Mouse (Mus musculus): Measurements from ENCODE around the gene Ccdc120. TPM values are rescaled to one million over a fixed set of nuclear protein-coding genes. Genes with fewer than 3 reads are reported as not detected.
A peak's percentile ranks its signal among the peaks of the same experiment; 100 is the strongest.
"Not testable (repeated sequence)": the region's sequence is repeated elsewhere in the genome, so short reads cannot be mapped to it uniquely, and the experiment has no call there.

Gene Ccdc120
- total RNA-seq, 2 experiments from 2014 or later = not detected

DNA sequence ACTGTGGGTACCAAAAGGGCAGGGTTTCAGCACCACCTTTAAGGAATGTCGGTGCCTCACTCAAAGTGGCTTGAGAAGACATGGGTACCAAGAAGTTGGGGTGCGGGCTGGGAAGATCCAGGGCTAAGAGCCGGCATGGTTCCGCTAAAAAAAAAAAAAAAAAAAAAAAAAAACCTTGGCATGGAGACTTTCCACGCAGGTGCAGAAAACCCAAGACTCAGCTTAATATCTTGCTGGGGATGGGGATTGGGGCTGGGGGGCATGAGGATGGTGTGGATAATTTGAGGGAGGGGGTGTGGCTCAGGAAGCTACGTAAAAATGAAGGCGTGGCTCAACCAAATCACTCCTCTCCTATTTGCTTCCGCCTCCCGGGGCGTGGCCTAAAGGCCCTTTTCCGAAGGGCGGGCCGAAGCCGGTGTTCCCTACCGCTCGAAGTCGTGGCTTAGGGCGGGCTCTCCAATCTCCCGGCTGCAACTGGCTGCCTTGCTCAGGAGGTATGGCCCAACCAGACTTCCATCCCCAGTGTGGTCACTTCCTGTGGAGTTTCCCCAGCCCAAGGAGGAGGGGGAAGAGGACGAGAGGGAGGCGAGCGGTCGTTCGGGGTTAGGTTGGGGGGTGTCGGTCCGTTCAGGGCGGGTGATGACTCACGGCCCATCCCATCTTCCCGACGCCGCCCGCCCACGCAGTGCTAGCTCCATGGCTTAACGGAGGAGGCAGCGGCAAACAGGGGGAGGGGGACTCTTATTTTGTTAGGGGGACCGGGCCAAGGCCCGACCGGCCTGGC, 11.6 kb upstream of the Ccdc120 start, which contains the start of gene Tfe3:
Tfe3 (plus strand) TSS at position 424 of the 784 bp plus-strand sequence.
- ATAC-seq (ENCODE audit: poor library complexity, severe bottlenecking) = peak; percentile 92

DNA sequence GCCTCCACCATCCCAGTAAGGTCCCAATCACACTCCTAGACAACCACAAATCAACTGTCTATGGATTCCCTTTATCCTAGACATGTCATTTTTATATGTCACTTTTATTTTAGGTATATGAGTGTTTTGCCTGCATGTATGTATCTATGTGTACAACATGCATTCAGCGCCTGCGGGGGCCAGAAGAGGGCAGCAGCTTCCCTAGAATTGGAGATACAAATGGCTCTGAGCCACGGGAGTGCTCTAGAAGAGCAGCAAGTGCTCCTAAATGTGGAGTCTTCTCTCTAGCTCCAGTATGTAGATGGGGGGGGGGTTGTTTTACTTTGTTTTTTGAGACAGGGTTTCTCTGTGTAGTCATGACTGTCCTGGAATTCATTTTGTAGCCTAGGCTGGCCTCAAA, 2.9 kb upstream of the Ccdc120 start:
- peak; percentile 73 for ATAC-seq (ENCODE audit: poor library complexity, severe bottlenecking)

DNA sequence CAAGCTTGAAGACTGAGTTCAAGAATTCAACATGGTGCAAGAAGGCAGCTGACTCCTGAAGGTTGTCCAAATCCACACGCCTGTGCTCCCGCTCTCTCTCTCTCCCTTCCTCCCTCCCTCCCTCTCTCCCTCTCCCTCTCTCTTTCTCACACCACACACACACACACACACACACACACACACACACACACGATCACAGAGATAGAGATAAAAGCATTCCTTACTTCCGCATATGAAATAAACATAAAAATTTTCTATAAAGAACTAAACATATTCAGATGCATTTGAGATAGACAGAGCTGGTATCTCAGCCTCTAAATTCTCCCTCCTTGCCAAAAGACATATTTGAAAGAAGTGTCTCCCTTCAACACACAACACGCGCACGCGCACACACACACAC, 5.3 kb downstream of the Ccdc120 start:
- ATAC-seq (ENCODE audit: poor library complexity, severe bottlenecking) = no peak

DNA sequence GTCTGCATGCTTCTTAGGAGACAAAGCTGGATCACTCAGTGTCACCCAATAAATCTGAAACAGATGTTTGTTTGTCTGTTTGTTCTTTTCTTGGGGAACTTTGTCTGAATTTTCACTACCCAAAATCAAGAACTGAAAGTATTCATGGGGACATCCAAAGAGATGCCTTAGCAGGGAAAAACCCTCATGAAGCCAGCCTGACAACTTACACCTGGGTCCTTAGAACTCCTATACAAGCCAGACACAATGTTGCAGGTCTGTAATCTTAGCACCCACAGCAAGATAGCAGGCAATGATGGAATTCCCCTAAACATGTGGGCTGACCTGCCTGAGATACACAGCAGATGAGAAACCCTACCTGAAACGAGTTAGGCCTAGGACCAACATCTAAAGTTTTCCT, 5.8 kb downstream of the Ccdc120 start:
- ATAC-seq (ENCODE audit: poor library complexity, severe bottlenecking) = no peak

DNA sequence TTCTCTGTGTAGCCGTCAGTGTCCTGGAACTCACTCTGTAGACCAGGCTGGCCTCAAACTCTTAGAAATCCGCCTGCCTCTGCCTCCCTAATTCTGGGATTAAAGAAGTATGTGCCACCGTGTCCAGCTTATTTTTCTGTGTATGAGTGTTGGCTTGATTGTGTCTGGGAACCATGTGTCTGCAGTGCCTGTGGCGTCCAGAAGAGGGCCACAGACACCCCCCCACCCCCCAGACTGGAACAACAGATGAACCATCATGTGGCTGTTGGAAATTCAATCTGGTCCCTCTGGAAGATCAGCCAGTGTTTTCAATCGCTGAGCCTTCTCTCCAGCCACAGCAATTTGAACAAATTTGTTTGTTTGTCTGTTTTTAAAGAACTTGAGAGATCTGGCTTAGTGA, 7.2 kb downstream of the Ccdc120 start:
- ATAC-seq (ENCODE audit: poor library complexity, severe bottlenecking) = no peak

DNA sequence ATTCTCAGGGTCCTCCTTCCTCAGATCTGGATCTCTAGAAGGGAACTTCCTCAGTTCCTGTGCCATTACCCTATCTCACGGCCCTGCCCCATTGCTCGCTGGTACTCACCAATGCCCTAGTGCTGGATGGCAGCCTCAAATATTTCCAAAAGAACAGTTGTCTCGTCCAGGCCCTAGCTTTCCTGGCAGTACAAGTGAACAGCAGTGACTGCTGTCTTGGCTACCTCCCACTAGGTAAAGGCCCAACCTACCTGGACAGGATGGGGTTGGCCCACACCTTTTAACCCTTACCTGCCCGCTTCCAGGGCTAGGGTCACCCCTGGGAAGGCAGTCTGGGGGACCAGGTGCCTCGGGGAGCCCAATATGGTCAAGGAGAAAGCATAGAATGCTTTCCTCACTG, 9.6 kb downstream of the Ccdc120 start:
- ATAC-seq (ENCODE audit: poor library complexity, severe bottlenecking) = no peak

DNA sequence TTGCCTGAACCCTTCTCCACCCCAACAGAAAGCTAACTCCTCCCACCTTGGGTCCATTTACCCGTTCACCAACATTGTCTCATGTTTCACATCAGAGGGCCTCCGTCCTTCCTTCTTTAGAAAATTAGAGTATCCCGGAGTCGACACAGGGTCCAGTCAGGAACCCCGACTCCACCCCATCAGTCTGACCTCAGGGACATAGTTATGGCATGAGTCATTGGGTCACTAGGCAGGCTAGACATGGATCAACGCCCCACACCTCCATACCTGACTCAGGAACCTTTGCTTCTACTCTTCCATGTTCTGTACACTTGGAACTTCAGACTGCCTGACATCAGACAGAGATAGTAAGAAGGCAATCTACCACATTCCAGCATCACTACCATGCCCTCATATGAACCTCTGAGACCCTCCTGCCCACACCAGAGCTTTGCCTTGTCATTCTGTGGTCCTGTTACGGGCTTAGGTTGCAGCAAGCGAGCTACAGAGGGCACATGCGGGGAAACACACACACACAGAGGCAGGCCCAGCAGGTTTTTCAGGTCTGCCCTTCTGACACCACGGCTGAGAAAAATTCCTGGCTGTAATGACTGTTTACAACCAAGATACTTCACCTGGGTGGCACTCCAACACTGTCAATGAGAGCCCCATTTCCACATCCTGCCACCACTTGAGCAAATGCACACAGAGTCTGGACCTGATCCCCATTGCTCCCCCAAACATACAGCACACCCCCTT, 10.5 kb downstream of the Ccdc120 start:
- ATAC-seq (ENCODE audit: poor library complexity, severe bottlenecking) = no peak

DNA sequence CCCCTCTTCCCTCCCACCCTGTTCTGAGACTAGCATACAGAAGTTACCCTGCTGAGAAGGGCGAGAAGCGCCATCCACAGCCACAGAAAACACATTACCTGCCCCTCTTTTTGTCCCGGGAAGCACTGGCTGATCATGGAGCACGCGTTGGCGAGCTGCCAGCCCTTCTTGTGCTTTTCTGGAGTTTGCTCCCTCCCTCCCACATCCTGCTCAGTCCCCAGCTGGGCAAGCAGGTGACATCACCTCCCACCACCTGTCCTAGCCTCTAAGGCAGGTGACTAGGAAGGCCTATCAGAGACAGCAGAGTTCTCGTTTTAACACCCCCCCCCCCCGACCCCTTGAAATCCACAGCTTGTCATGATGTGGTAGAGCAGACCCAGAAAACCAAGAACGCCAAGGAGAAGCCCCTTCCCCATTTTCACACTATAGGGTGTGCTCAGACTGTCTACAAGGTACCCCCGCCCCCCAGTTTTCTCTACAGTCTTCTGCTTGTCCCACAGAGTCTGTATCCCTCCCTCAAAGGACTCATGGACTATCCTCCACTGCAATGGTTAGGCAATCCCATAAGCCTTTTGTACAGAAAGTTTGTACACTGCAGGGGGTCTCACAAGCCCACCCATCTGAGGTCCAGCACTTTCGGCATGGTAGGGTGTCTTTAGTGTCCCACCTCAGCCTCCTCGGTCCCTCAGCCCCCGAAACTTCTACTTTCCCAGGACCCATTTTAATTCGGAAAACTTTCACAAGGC, 11.2 kb downstream of the Ccdc120 start:
- no peak for ATAC-seq (ENCODE audit: poor library complexity, severe bottlenecking)

DNA sequence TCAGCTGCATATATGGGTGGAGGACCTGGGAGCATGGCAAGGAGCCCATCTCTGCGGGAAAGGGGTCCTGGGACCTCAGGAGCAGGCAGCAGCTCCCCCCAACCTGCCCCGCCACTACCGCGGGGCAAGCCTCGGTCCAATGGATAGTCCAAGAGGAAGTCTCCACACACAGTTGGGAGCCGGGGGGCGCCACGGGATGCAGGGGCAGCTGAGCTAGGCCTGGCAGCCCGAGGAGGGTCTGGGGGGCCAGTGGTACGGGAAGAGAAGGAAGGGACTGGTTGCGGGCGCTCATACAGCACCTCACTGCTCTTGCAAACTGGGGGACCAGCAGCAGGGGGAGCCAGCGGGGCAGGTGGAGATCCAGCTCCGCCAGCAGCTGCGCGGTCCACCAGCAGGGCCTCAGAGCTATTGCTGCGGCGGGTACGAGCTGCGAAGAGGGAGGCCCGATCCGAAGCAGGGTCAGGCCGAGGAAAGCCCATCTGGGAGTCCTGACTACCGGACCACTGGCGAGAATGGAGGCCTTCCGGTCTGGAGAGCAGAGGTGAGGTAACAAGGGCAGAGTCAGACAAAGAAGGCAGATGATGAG, 17.0 kb downstream of the Ccdc120 start:
- peak; percentile 100 for ATAC-seq (ENCODE audit: poor library complexity, severe bottlenecking)

DNA sequence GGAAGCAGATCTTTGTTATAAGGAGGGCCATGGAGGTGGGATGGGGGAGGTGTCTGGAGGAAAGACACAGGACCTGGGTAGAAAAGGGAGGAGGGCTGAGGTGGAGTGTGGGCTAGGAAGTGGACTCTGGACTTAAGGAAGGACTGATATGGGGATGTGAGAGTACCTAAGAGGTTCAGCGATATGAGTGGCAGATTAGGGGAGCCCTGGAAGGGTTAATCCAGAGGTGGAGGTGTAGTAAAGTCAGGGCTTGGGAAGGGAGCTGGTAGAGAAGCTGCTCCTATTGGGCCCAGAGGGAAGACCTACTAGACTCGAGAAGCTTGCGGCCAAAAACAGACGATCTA, 21.8 kb downstream of the Ccdc120 start:
- ATAC-seq (ENCODE audit: poor library complexity, severe bottlenecking) = no peak

DNA sequence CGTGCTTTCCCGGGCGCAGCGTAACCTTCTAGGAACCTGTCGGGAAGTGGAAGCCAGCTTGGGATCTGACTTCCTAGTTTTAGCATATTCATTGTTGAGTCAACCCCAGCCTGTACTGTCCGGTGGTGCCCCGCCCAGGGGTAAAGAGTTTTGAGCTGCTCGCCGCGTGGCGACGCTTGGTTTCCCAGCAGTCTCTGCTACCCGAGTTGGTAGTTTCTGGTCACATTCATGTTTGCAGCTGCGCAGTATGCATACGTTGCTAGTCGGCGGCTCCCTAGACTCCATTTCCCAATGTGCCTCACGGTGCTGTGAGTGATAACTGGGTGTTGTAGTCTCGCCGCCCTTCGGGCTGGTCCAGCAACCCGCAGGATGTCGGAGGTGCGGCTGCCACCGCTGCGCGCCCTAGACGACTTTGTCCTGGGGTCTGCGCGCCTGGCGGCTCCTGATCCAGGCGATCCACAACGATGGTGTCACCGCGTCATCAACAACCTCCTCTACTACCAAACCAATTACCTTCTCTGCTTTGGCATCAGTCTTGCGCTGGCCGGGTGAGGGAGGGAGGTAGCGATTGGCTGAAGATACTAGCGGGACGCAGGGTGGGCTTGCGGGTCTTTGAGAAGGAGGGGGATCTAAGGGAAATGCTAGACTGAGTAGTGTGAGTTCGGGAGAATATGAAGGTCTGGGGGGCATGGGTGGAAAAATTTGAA, 22.3 kb downstream of the Ccdc120 start, which contains the start of gene Praf2:
Praf2 (plus strand) TSS at position 225 of the 707 bp plus-strand sequence.
- ATAC-seq (ENCODE audit: poor library complexity, severe bottlenecking) = peak; percentile 97

DNA sequence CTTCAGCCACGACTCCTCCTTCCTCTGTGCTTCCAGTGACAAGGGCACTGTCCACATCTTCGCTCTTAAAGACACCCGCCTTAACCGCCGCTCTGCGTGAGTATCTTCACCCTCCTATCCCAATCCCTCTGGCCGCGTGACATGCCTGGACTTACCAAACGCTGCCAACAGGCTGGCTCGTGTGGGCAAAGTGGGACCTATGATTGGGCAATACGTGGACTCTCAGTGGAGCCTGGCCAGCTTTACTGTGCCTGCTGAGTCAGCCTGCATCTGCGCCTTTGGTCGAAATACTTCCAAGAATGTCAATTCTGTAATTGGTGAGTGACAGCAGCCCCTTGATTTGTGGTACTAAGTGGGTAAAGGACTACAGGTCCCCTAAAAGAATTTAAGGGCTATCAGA, 23.5 kb downstream of the Ccdc120 start:
- ATAC-seq (ENCODE audit: poor library complexity, severe bottlenecking) = no peak

DNA sequence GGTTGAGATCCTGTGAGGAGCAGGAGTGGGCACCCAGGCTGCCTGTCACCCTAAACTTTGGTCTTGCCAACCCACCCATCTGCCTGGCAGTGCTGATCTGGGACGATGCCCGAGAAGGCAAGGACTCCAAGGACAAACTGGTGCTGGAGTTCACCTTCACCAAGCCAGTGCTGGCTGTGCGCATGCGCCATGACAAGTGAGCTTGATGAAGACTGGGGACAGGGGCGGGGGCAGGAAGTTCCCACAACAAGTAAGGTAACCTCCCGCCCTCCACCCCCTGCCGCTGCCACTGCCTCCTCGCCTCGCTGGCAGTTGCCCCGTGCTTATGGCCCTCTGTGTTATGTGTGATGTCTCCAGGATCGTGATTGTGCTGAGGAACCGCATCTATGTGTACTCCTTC, 24.9 kb downstream of the Ccdc120 start:
- no peak for ATAC-seq (ENCODE audit: poor library complexity, severe bottlenecking)

DNA sequence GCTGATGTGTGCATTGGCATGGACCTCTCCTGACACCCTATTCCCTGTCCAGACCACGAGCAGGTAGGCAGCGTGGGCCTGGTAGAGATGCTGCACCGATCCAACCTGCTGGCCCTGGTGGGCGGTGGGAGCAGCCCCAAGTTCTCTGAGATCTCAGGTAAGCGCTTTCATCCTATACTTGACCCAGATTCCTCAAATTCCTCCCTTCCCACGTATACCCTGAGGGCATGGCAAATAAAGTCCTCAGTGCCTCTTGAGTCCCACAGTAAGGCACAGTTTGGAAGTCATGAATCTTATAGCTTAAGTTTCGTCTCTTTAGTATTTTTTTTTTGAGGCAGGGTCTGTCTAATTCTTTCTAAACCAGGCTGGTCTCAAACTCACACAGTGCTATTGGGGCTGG, 26.6 kb downstream of the Ccdc120 start:
- no peak for ATAC-seq (ENCODE audit: poor library complexity, severe bottlenecking)

DNA sequence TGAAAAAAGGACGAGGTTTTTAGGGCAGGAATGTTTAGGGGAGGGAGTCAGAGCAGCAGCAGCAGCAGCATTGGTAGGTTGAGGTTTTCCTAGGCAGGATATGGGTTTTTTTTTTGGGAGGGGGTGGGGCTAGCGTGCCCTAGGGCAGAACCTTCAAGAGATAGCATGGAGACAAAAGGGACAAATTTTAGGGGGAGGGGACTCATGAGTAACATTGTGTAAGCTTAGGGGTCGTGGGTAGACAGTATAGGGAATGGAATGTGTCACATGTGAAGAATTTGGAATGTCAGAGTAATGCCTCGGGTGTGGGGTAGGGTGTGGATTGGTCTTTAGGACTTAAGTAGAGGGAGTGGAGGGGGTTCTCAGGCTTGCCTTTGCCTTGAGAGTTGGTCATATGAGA, 28.0 kb downstream of the Ccdc120 start:
- ATAC-seq (ENCODE audit: poor library complexity, severe bottlenecking) = no peak

DNA sequence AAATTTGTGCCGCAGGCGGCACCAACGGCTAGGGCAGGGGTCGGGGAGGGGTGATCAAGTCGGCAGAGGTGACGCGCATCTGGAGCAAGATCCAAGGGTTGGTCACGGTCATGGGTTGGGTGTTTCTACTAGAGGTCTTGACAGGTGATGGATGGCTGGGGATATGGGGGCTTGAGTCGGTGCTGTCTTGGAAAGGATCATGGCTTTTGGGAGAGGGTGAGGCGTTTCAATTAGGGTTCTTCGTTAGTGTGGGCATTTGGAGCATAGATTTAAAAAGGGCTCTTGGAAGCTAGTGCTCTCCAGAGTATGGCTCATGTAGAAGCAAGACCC, 28.5 kb downstream of the Ccdc120 start:
- ATAC-seq (ENCODE audit: poor library complexity, severe bottlenecking) = no peak

DNA sequence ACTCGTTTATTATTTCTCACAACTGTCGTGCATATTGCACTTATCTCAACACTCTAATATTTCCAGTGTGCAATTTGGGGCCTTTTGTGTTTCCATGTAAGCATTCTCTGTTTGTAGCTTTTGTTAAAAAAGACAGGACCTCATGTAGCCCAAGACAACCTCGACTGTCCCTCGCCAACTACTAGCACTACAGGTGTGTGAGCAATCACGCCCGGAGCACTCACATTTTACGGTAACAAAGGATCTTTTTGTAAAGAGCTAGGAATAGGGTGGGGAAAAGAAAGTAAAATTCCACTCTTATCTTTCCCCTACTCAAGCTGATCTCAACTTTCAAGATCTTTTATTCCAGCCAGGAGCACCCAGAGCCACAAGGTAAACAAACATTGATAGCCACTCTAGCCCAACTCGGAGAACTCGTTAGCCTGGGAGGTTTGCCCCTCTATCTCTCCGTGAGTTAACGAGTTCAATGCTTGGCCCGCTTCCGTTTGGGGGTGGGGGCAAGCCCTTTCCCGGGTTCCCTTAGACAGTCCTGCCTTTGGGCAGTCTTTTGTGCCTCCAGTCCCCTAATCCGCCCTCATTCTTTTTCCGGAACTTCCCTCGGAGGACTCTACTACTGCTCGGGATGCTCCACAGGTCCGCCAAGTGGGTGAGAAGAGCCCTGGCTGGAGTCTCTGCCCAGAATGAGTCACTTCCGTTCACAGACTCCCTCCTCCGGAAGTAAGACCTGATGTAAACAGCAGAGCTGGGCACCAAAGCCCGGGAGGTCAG, 29.0 kb downstream of the Ccdc120 start, which contains the start of gene Gm45208:
Gm45208 (plus strand) TSS at position 732 of the 768 bp plus-strand sequence.
- peak; percentile 100 for ATAC-seq (ENCODE audit: poor library complexity, severe bottlenecking)

DNA sequence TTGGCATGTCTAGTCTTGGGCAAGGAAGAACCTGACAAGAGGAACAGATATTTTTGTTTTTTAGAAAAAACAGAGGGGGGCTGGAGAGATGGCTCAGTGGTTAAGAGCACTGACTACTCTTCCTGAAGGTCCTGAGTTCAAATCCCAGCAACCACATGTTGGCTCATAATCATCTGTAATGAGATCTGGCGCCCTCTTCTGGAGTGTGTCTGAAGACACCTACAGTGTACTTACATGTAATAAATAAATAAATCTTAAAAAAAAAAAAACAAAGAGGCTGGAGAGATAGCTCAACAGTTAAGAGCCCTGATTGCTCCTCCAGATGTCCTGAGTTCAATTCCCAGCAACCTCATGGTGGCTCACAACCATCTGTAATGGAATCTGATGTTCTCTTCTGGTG, 34.6 kb downstream of the Ccdc120 start:
- not testable (repeated sequence) for ATAC-seq (ENCODE audit: poor library complexity, severe bottlenecking)

DNA sequence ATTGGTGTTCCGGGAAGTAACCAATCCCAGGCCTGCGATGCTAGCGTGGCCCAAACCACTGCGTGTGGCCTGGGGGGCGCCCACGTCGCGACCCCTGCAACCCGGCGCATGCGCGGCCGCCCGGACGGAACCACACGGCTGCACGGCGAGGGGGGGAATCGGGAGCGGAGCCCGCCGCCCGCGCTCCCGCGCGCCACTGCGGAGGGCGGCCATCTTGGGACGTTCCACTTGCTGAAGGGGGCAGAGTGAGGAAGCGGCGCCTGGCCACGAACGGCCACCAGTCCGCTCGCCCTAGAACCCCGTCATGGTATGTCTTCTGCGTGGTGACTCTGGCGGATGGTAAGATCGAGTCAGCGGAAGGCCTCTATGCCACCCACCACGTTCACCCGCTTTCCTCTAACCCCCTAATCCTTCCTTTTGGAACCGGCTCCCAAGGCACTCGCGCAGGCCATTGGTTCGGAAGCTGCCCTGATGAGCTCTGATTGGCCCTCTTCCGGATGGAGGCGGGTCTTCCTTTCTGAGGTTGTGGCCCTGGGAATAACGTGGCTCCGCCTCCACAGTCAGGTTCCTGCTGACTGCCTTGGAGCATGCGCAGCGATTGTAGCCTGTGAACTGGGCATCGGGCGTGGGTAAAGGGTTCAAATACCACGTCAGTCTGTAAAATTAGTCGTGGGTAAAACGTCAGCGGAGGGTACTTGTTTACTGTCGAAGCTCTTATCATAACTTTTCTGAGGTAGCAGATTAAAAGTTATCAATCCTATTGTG, 36.4 kb downstream of the Ccdc120 start, which contains the start of gene Wdr45:
Wdr45 (plus strand) TSS at position 199 of the 765 bp plus-strand sequence.
- ATAC-seq (ENCODE audit: poor library complexity, severe bottlenecking) = peak; percentile 99
